Comparison of ENCODE assay signal across 8 mouse cellular contexts in genomic region chr10:12547037-12547625, GRCm38 (mm10).
DNase-seq lines count a peak whose midpoint lies in the region; ATAC-seq lines count a peak whose summit lies in the region.

No protein-coding gene starts in this region.

- no peaks in the 10 kb centered on the region for H3K9me3 ChIP-seq in neural tube, embryonic 11.5 days (ENCODE audit: control insufficient read depth, low read length)
- H3K9me3 ChIP-seq in limb, embryonic 15.5 days: no peaks in the 10 kb centered on the region
- H3K9me3 ChIP-seq in stomach, embryonic 16.5 days (replicated peaks; ENCODE audit: control insufficient read depth, low read length): no peaks in the 10 kb centered on the region

- H3K4me2 ChIP-seq in neural tube, embryonic 11.5 days (ENCODE audit: low read depth): peak overlapping the region; percentile 39
- peak overlapping the region; percentile 37 for H3K4me2 ChIP-seq in limb, embryonic 15.5 days
- H3K4me2 ChIP-seq in stomach, embryonic 16.5 days (ENCODE audit: low read depth, low read length): peak overlapping the region; percentile 19

- H3K27me3 ChIP-seq in neural tube, embryonic 11.5 days (ENCODE audit: control insufficient read depth, insufficient read depth, low read length): no peaks in the 10 kb centered on the region
- H3K27me3 ChIP-seq in limb, embryonic 15.5 days: no peaks in the 10 kb centered on the region
- H3K27me3 ChIP-seq in stomach, embryonic 16.5 days (ENCODE audit: control insufficient read depth, insufficient read depth, low read length): no peaks in the 10 kb centered on the region

- no peaks in the 10 kb centered on the region for H3K36me3 ChIP-seq in neural tube, embryonic 11.5 days (ENCODE audit: control insufficient read depth, insufficient read depth, low read length)
- no peaks in the 10 kb centered on the region for H3K36me3 ChIP-seq in limb, embryonic 15.5 days
- H3K36me3 ChIP-seq in stomach, embryonic 16.5 days (ENCODE audit: control insufficient read depth, insufficient read depth, low read length): no peaks in the 10 kb centered on the region

- peak; percentile 5 for DNase-seq in gastrocnemius, adult 18-20 months (ENCODE audit: low spot score)
- DNase-seq in gastrocnemius, postnatal 36 days: no peak
- DNase-seq in neural tube, embryonic 11.5 days (ENCODE audit: low spot score): no peak
- DNase-seq in neural tube, embryonic 10.5 days (ENCODE audit: extremely low spot score, low spot score): no peak
- DNase-seq in right cerebral cortex, postnatal 36 days (ENCODE audit: low spot score in 2 of 2): no peak
- DNase-seq in layer of hippocampus, adult 9-11 months: no peak

- H3K27ac ChIP-seq in neural tube, embryonic 11.5 days (ENCODE audit: low read depth, low read length): peak overlapping the region; percentile 29; the same call in 1 of the 2 replicates
- H3K27ac ChIP-seq in limb, embryonic 15.5 days: peak overlapping the region; percentile 65
- no peak overlapping the region for H3K27ac ChIP-seq in stomach, embryonic 16.5 days (ENCODE audit: low read length)

- H3K9ac ChIP-seq in neural tube, embryonic 11.5 days (ENCODE audit: low read length): peak overlapping the region; percentile 49; the same call in 1 of the 2 replicates
- H3K9ac ChIP-seq in limb, embryonic 15.5 days: no peak overlapping the region
- H3K9ac ChIP-seq in stomach, embryonic 16.5 days (ENCODE audit: low read length): peak overlapping the region; percentile 1; the same call in 1 of the 2 replicates

- intact Hi-C loops in gastrocnemius, postnatal 36 days (cut with DNase I): no loop called here

- peaks cover 35% of the 10 kb centered on the region for H3K4me1 ChIP-seq in neural tube, embryonic 11.5 days (ENCODE audit: control insufficient read depth, insufficient read depth, low read length)
- peaks cover 40% of the 10 kb centered on the region for H3K4me1 ChIP-seq in limb, embryonic 15.5 days
- peaks cover 20% of the 10 kb centered on the region for H3K4me1 ChIP-seq in stomach, embryonic 16.5 days (ENCODE audit: control insufficient read depth, insufficient read depth, low read length)

- ATAC-seq in neural tube, embryonic 11.5 days (ENCODE audit: insufficient read depth, low FRiP score, low TSS enrichment): no peak
- ATAC-seq in limb, embryonic 15.5 days (ENCODE audit: insufficient number of reproducible peaks, low FRiP score, low TSS enrichment, low read depth): no peak
- ATAC-seq in stomach, embryonic 16.5 days (ENCODE audit: insufficient read depth, low FRiP score): no peak

- H3K4me3 ChIP-seq in neural tube, embryonic 11.5 days (ENCODE audit: low read depth, low read length): peak overlapping the region; percentile 26
- peak overlapping the region; percentile 29 for H3K4me3 ChIP-seq in limb, embryonic 15.5 days
- peak overlapping the region; percentile 18 for H3K4me3 ChIP-seq in stomach, embryonic 16.5 days (replicated peaks; ENCODE audit: low read length)

- WGBS in neural tube, embryonic 11.5 days: 11% methylated on average over 6 of the region's 6 CpGs
- WGBS in limb, embryonic 15.5 days: 29% methylated on average over 6 of the region's 6 CpGs
- 23% methylated on average over 6 of the region's 6 CpGs for WGBS in stomach, embryonic 16.5 days
